Mouse (Mus musculus): ENCODE data around the gene Map2k6. TPM values are rescaled to one million over a fixed set of nuclear protein-coding genes. Genes with fewer than 3 reads are reported as not detected.
A peak's percentile ranks its signal among the peaks of the same experiment; 100 is the strongest.

Map2k6 gene
- polyA plus RNA-seq, 1 experiment from 2014 or later: 3.4 TPM

DNA sequence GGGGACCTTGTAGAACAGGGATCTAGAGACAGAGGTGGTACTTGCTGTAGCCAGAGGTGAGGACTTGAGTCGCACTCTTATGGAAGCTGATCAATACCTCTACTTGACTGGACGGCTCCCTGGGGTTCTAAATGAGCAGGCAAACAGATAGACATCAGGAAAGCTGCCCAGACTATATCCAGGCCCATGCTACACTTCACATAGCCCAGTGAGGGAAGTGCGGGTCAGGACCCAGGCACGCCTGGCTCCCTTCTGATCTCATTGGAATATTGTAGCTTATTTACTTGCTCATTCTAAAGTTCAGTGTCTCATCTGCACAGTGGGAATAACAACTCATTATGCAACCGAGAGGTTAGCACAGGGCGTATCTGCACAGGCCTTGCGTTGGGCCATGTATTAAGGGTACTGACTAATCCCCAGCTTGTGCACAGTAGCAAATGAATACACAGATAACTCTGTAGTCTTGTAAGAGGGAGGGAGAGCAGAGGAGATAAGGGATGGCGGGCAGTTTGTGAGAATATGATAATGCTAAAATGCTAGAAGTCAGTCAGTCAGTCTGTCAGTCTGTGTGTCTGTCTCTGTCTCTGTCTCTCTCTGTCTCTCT is 64.2 kb downstream of the Map2k6 start:
- H3K27me3 ChIP-seq (replicated peaks; ENCODE audit: control insufficient read depth, insufficient read depth, low read length): no peaks in the 10 kb centered on the region
- 55% methylated on average over 8 of the region's 8 CpGs for WGBS
- ATAC-seq: peak; percentile 66
- peaks cover 10% of the 10 kb centered on the region; the same call in 1 of the 2 replicates for H3K4me1 ChIP-seq (replicated peaks; ENCODE audit: control insufficient read depth, insufficient read depth, low read length)
- H3K36me3 ChIP-seq (ENCODE audit: control insufficient read depth, insufficient read depth): no peaks in the 10 kb centered on the region
- H3K9ac ChIP-seq (ENCODE audit: low read depth, low read length): no peak overlapping the region
- TF ChIP-seq CTCF (IDR thresholded peaks at IDR 0.05; ENCODE audit: low read depth): no peak
- H3K9me3 ChIP-seq (ENCODE audit: control insufficient read depth): no peaks in the 10 kb centered on the region
- no peak overlapping the region for H3K4me3 ChIP-seq (ENCODE audit: low read depth, low read length)
- peak overlapping the region; percentile 35 for H3K27ac ChIP-seq (ENCODE audit: low read depth, low read length)
- 0 out of 2 replicates have a peak overlapping the region, but pooled peaks have one; percentile 7 for H3K4me2 ChIP-seq (replicated peaks; ENCODE audit: low read depth)

DNA sequence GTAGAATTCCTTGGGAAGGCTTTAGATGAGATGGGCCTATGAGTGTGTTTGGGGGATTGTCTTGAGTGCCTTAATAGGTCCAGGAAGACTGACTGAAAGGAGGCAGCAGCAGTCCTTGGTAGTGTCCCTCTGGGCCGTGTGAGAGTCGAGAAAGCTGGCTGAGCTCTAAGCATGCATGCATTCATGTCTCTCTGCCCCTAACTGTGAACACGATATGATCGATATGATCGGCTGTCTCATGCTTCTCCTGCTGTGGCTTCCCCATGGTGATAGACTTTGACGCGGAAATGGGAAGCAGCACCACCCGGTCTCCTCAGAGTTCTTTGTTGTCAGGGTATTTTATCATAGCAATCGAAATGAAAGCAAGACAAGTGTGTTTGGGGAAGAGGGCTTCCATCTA is 64.9 kb downstream of the Map2k6 start:
- 56% methylated on average over 9 of the region's 9 CpGs for WGBS
- H3K27ac ChIP-seq (ENCODE audit: low read depth, low read length): no peak overlapping the region; the same call in 1 of the 2 replicates
- no peak overlapping the region for H3K4me2 ChIP-seq (replicated peaks; ENCODE audit: low read depth)
- H3K27me3 ChIP-seq (replicated peaks; ENCODE audit: control insufficient read depth, insufficient read depth, low read length): no peaks in the 10 kb centered on the region
- ATAC-seq: no peak
- no peak overlapping the region for H3K9ac ChIP-seq (ENCODE audit: low read depth, low read length)
- peaks cover 9% of the 10 kb centered on the region; the same call in 1 of the 2 replicates for H3K4me1 ChIP-seq (replicated peaks; ENCODE audit: control insufficient read depth, insufficient read depth, low read length)
- H3K36me3 ChIP-seq (ENCODE audit: control insufficient read depth, insufficient read depth): no peaks in the 10 kb centered on the region
- no peaks in the 10 kb centered on the region for H3K9me3 ChIP-seq (ENCODE audit: control insufficient read depth)
- H3K4me3 ChIP-seq (ENCODE audit: low read depth, low read length): no peak overlapping the region
- TF ChIP-seq CTCF (IDR thresholded peaks at IDR 0.05; ENCODE audit: low read depth): no peak

DNA sequence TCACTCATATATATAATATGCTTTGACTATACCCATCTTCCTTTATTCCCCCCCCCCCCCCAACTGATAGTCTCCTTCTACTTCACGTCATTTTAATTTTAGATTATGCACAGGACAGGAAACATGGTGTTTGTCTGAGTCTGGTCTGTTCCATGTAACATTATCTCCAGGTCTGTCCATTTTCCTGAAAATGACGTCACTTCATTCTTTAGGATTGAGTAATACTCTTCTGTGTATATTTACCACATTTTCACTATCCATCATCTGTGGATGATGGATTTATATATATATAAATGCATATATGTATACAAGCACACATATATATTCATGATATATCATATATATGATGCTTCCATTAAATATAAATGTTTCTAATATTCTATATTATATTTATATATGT is 70.1 kb downstream of the Map2k6 start:
- no peak overlapping the region for H3K27ac ChIP-seq (ENCODE audit: low read depth, low read length)
- H3K4me1 ChIP-seq (replicated peaks; ENCODE audit: control insufficient read depth, insufficient read depth, low read length): no peaks in the 10 kb centered on the region
- no peak overlapping the region for H3K4me3 ChIP-seq (ENCODE audit: low read depth, low read length)
- no peak for TF ChIP-seq CTCF (IDR thresholded peaks at IDR 0.05; ENCODE audit: low read depth)
- no peaks in the 10 kb centered on the region for H3K36me3 ChIP-seq (ENCODE audit: control insufficient read depth, insufficient read depth)
- WGBS: 66% methylated on average over 2 of the region's 2 CpGs
- H3K4me2 ChIP-seq (replicated peaks; ENCODE audit: low read depth): no peak overlapping the region
- no peaks in the 10 kb centered on the region for H3K27me3 ChIP-seq (replicated peaks; ENCODE audit: control insufficient read depth, insufficient read depth, low read length)
- ATAC-seq: no peak
- no peaks in the 10 kb centered on the region for H3K9me3 ChIP-seq (ENCODE audit: control insufficient read depth)
- no peak overlapping the region for H3K9ac ChIP-seq (ENCODE audit: low read depth, low read length)

DNA sequence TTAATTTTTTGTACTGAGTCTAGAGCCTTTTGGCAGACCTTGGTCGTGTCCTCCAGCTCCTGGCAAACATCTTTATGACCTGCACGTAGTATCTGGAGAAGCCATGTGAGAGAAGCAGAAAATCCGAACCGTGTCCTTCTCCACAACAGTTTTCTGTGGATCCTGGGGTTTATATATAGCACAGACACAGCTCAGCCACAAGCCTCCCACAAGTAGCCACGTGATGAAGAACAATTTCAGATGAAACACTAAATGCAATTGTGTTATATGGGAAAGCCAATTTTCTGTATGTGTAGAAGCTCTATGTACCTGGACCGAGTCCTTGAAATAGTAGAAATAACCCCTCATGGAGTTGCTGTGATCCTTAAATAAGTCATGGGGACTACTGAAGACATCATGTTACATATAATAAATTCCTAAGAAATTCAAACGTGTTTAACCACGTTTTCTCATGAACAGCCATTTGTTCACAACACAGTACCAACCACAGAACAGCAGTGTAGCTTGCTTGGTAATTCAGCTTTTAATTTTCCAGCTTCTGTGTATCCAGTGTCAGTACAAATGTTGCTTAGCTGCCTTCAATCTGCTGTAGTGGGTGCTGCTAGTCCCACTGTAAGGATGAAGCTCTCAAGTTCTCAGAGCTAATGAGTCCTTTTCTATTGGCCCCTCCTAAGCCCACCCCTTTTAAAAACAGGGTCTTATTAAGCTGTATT is 71.8 kb downstream of the Map2k6 start:
- Histone ChIP-seq H3K36me3 (ENCODE audit: control insufficient read depth, insufficient read depth) (no peaks in the 10 kb centered on the region), H3K27ac (ENCODE audit: low read depth, low read length) (no peak overlapping the region), H3K27me3 (replicated peaks; ENCODE audit: control insufficient read depth, insufficient read depth, low read length) (no peaks in the 10 kb centered on the region), H3K9me3 (ENCODE audit: control insufficient read depth) (no peaks in the 10 kb centered on the region), H3K9ac (ENCODE audit: low read depth, low read length) (no peak overlapping the region), H3K4me2 (replicated peaks; ENCODE audit: low read depth) (no peak overlapping the region), H3K4me3 (ENCODE audit: low read depth, low read length) (no peak overlapping the region), H3K4me1 (replicated peaks; ENCODE audit: control insufficient read depth, insufficient read depth, low read length) (0 out of 2 replicates have a peak, but pooled peaks cover 4% of the 10 kb centered on the region)
- no peak for TF ChIP-seq CTCF (IDR thresholded peaks at IDR 0.05; ENCODE audit: low read depth)
- no peak for ATAC-seq
- WGBS: 85% methylated on average over 8 of the region's 8 CpGs

DNA sequence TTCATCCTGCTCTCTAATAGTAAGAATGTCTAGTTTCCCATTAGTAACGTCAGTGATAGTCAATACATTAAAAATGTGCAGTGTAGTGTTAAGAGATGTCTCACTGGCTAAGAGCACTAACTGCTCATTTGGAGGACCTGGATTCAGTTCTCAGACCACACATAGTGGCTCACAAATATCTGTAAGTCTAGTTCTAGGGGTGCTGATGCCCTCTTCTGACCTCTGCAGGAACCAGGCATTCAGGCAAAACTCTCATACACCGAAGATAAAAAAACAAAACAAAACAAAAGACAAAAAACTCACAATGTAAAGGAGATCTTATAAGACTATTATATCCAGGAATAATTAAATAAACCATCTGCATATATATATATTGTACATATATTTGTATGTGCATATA is 72.4 kb downstream of the Map2k6 start:
- ATAC-seq: no peak
- H3K27ac ChIP-seq (ENCODE audit: low read depth, low read length): no peak overlapping the region
- no peak for TF ChIP-seq CTCF (IDR thresholded peaks at IDR 0.05; ENCODE audit: low read depth)
- no peaks in the 10 kb centered on the region for H3K27me3 ChIP-seq (replicated peaks; ENCODE audit: control insufficient read depth, insufficient read depth, low read length)
- 88% methylated on average over 2 of the region's 2 CpGs for WGBS
- no peak overlapping the region for H3K9ac ChIP-seq (ENCODE audit: low read depth, low read length)
- 0 out of 2 replicates have a peak, but pooled peaks cover 4% of the 10 kb centered on the region for H3K4me1 ChIP-seq (replicated peaks; ENCODE audit: control insufficient read depth, insufficient read depth, low read length)
- no peaks in the 10 kb centered on the region for H3K9me3 ChIP-seq (ENCODE audit: control insufficient read depth)
- no peak overlapping the region for H3K4me2 ChIP-seq (replicated peaks; ENCODE audit: low read depth)
- no peak overlapping the region for H3K4me3 ChIP-seq (ENCODE audit: low read depth, low read length)
- no peaks in the 10 kb centered on the region for H3K36me3 ChIP-seq (ENCODE audit: control insufficient read depth, insufficient read depth)

DNA sequence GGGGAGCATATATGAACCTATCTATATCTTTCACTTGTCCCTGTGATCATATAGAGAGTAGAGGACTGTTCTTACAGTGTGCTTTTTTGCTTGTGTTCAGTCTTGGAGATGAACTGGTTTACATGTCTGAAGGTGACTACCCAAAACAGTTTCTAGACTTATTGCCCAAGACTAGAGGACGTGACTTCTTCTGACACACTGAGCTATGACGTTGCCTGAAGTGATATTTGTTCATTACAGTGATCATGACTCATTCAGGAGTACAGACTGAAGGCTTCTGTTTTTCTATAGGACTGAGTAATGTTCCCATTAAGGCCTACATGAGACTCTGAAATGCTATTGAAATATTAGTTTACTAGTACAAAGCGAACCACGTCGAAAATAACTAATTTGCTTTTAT is 73.2 kb downstream of the Map2k6 start:
- no peak overlapping the region for H3K9ac ChIP-seq (ENCODE audit: low read depth, low read length)
- H3K4me1 ChIP-seq (replicated peaks; ENCODE audit: control insufficient read depth, insufficient read depth, low read length): 0 out of 2 replicates have a peak, but pooled peaks cover 4% of the 10 kb centered on the region
- WGBS: 78% methylated on average over 5 of the region's 5 CpGs
- ATAC-seq: no peak
- H3K4me3 ChIP-seq (ENCODE audit: low read depth, low read length): no peak overlapping the region
- no peaks in the 10 kb centered on the region for H3K27me3 ChIP-seq (replicated peaks; ENCODE audit: control insufficient read depth, insufficient read depth, low read length)
- H3K4me2 ChIP-seq (replicated peaks; ENCODE audit: low read depth): no peak overlapping the region
- no peaks in the 10 kb centered on the region for H3K36me3 ChIP-seq (ENCODE audit: control insufficient read depth, insufficient read depth)
- H3K9me3 ChIP-seq (ENCODE audit: control insufficient read depth): no peaks in the 10 kb centered on the region
- H3K27ac ChIP-seq (ENCODE audit: low read depth, low read length): no peak overlapping the region
- no peak for TF ChIP-seq CTCF (IDR thresholded peaks at IDR 0.05; ENCODE audit: low read depth)
